Mouse (Mus musculus) neural tube, embryonic 14.5 days (tissue): ENCODE results near the gene Sp100. TPM values are rescaled to one million over a fixed set of nuclear protein-coding genes. Genes with fewer than 3 reads are reported as not detected.

Experiments
- ATAC-seq: fragments of 200-750 bp; cut with Nextera tagmentation; 2 replicates; pipeline ENCODE4 v1.8.0; 2017; ENCODE audit warnings: low read depth, mild to moderate bottlenecking, moderate TSS enrichment, moderate library complexity
- H3K27ac ChIP-seq: fragments of 300-500 bp; sonication (generic); 2 replicates; pipeline ENCODE4 v1.5.1; 2014; ENCODE audit warnings: low read depth, mild to moderate bottlenecking, control low read depth, low read length, moderate library complexity, mixed read lengths
- H3K27me3 ChIP-seq: fragments of 300-500 bp; sonication (generic); 2 replicates; pipeline ENCODE4 v1.6.1; 2014; ENCODE audit warnings: low read length; ENCODE audit not compliant: control insufficient read depth, insufficient read depth
- H3K36me3 ChIP-seq: fragments of 300-500 bp; sonication (generic); 2 replicates; pipeline ENCODE4 v1.6.1; 2014; ENCODE audit warnings: low read length, mixed read lengths; ENCODE audit not compliant: control insufficient read depth, insufficient read depth
- H3K4me1 ChIP-seq: fragments of 300-500 bp; sonication (generic); 2 replicates; pipeline ENCODE4 v1.6.1; 2014; ENCODE audit warnings: low read length; ENCODE audit not compliant: control insufficient read depth, insufficient read depth
- H3K4me2 ChIP-seq: fragments of 300-500 bp; sonication (generic); 2 replicates; pipeline ENCODE4 v1.6.1; 2014; ENCODE audit warnings: mild to moderate bottlenecking, low read depth, low read length, control low read depth
- H3K4me3 ChIP-seq: fragments of 300-500 bp; sonication (generic); 2 replicates; pipeline ENCODE4 v1.5.1; 2014; ENCODE audit warnings: low read depth, low read length, control low read depth, mixed read lengths
- H3K9ac ChIP-seq: fragments of 300-500 bp; sonication (generic); replicated peaks from 2 replicates; pipeline ENCODE4 v1.6.1; 2014; ENCODE audit warnings: low read depth, mild to moderate bottlenecking, control low read depth, low read length, mixed read lengths
- H3K9me3 ChIP-seq: fragments of 300-500 bp; sonication (generic); 2 replicates; pipeline ENCODE4 v1.6.1; 2016; ENCODE audit warnings: low read length; ENCODE audit not compliant: control insufficient read depth
- WGBS: fragments of 180-500 bp; shearing (Covaris S2); extraction: QIAGEN DNeasy Blood & Tissue Kit; methylation state at CpG from one replicate; pipeline ENCODE4 v1.1.7; 2014; 5-methylcytosine and 5-hydroxymethylcytosine counted together
- polyA plus RNA-seq: library from polyadenylated mRNA; unstranded; fragments of >200 nt; fragmentation: Nextera tagmentation; extraction: Ambion mirVana; gene quantifications from 2 replicates; pipeline ENCODE4 v1.2.1, GENCODE M21; 2014

The Sp100 gene
- polyA plus RNA-seq, 1 experiment from 2014 or later = not detected

DNA sequence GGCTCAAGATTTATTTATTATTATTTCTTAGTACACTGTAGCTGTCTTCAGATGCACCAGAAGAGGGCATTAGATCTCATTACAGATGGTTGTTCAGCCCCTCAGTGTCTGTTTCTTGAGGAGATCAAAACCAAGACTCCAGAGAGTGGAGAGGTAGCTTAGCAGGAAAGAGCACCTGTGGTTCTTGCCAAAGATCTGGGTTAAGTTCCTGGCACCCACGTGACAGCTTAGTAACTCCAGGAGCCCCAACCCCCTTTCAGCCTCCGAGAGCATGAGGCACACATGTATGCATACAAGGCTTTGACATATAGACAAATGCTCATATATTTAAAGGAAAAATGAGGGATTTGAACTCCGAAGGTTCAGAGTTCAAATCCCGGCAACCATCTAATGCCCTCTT lies 89.2 kb downstream of the Sp100 start:
- no peak for ATAC-seq
- WGBS = 97% methylated on average over 4 of the region's 4 CpGs

DNA sequence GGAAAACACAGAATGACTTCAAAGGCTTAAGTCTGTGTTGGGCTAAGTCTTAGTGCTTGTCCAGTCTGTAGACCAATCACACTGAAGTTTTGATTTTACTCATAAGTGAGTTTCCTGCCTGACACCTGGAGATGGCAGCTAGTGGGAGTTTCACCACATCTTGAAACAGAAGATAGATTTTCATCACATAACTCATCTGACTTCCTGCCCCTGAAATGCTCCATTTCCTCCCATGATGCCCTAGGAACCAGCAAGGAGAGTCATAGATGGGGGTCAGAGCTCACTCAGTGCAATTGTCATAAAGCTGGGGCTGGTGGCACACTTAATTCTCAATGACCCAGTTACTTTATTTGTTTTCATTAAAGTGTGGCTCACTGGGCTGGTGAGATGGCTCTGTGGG lies 90.0 kb downstream of the Sp100 start:
- H3K4me3 ChIP-seq = no peak overlapping the region
- H3K9ac ChIP-seq = no peak overlapping the region
- H3K27ac ChIP-seq = no peak overlapping the region
- no peaks in the 10 kb centered on the region for H3K4me1 ChIP-seq
- no peak overlapping the region for H3K4me2 ChIP-seq
- ATAC-seq = no peak
- no peaks in the 10 kb centered on the region for H3K9me3 ChIP-seq
- no peaks in the 10 kb centered on the region for H3K27me3 ChIP-seq
- no peaks in the 10 kb centered on the region for H3K36me3 ChIP-seq

More for the DNA sequence above, 89.2 kb downstream of the Sp100 start:
- Histone ChIP-seq H3K27ac (no peak overlapping the region), H3K4me3 (no peak overlapping the region), H3K4me1 (no peaks in the 10 kb centered on the region), H3K4me2 (no peak overlapping the region), H3K9me3 (no peaks in the 10 kb centered on the region), H3K9ac (no peak overlapping the region), H3K27me3 (no peaks in the 10 kb centered on the region), H3K36me3 (no peaks in the 10 kb centered on the region)

DNA sequence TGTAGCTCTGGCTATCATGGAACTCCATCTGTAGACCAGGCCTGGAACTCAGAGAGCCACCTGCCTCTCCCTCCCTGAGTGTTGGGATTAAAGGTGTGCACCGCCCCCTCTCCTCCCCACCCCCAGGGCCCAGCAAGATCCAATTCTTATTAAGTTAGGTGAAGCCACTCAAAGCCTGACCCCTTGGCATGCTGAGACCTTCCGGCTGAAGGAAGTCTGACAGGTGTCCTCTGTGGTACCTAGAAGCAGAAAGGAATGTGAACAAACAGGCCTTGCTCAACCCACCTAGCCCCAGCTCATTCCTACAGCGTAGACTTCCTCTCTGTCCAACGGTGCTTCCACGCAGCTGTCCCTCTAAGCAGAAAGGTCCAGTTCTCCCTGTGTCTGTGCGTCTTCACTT lies 91.1 kb downstream of the Sp100 start:
- no peaks in the 10 kb centered on the region for H3K36me3 ChIP-seq

DNA sequence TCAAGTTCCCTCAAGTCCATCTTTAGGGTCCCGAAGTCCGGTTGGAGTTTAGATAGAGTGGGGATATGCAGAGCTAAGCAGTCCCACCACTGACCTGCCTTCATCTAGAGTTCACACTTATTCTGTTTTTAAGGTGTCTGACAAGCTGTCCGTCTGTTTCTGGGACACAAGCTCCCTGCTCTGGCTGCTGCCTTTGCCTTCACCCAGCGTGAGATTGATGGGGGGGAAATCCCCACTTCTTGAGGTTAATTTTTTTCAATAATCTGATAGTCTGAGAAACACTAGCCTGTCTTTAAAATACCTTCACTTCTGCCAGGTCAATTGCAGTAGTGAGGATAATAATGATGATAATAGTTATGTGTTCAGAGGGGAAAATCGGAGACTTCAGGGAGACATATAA lies 92.5 kb downstream of the Sp100 start:
- Histone ChIP-seq H3K9me3 (no peaks in the 10 kb centered on the region), H3K27me3 (no peaks in the 10 kb centered on the region), H3K4me1 (no peaks in the 10 kb centered on the region), H3K4me2 (no peak overlapping the region), H3K9ac (no peak overlapping the region), H3K36me3 (no peaks in the 10 kb centered on the region), H3K4me3 (no peak overlapping the region), H3K27ac (no peak overlapping the region)
- no peak for ATAC-seq
- WGBS = 46% methylated on average over 5 of the region's 5 CpGs

More for the DNA sequence above, 91.1 kb downstream of the Sp100 start:
- no peaks in the 10 kb centered on the region for H3K27me3 ChIP-seq
- H3K4me1 ChIP-seq = no peaks in the 10 kb centered on the region
- H3K4me2 ChIP-seq = no peak overlapping the region
- ATAC-seq = no peak
- WGBS = 88% methylated on average over 6 of the region's 6 CpGs
- no peak overlapping the region for H3K27ac ChIP-seq
- H3K9ac ChIP-seq = no peak overlapping the region
- no peaks in the 10 kb centered on the region for H3K9me3 ChIP-seq
- H3K4me3 ChIP-seq = no peak overlapping the region

DNA sequence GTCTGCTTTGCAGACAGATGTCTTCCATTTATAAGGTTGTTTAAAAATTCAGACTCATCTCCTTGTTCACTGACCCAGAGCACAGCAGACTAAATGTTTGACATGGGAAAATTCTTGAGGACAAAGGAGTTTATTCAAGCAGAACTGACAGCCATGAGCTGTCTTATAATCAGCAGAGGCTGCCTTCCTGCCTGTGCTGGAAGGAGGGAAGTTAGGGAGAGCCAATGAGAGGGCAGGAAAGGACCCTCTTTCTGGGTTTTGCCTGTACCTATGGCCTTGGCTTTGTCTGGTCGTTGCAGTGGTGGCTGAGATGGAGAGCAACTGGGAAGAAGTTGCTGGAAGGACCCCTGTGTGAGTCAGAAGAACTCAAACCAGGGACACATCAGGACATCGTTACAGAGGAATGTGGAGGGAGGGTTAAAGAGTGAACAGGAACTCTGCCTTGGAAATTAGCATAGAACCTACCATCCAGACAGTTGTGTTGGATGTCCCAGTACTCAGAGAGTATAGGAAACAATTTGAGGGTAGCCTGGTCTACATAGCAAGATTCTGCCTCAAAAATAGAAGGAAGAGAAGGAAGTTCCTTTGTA lies 93.2 kb downstream of the Sp100 start:
- Histone ChIP-seq H3K36me3 (no peaks in the 10 kb centered on the region), H3K4me3 (no peak overlapping the region), H3K9me3 (no peaks in the 10 kb centered on the region), H3K27ac (no peak overlapping the region), H3K4me2 (no peak overlapping the region), H3K27me3 (no peaks in the 10 kb centered on the region), H3K4me1 (no peaks in the 10 kb centered on the region), H3K9ac (no peak overlapping the region)
- peak; percentile 56; the same call in 1 of the 2 replicates for ATAC-seq
- WGBS = 10% methylated on average over 2 of the region's 2 CpGs

DNA sequence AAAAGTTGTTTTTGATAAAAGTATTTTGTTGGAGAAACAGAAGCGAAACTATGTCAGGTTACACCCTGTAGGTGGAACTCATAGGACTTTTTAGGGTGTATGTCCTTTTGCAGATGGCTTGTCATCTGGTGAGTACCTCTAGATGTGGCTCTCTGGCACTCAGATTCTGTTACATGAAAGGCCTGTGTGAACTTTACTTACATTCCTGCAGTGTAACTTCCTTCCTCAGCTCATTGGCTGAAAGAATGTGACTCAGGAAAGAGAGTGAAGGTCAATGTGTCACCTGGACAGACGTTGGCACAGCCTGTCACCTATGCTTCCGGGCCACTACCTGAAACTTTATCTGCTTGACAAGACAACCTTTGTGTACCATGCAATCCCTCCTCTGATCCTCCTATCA lies 94.8 kb downstream of the Sp100 start:
- H3K9me3 ChIP-seq = no peaks in the 10 kb centered on the region
- H3K4me2 ChIP-seq = no peak overlapping the region
- WGBS = 93% methylated on average over 3 of the region's 3 CpGs
- ATAC-seq = no peak
- no peaks in the 10 kb centered on the region for H3K36me3 ChIP-seq
- H3K4me3 ChIP-seq = no peak overlapping the region
- H3K27me3 ChIP-seq = no peaks in the 10 kb centered on the region
- H3K4me1 ChIP-seq = no peaks in the 10 kb centered on the region
- no peak overlapping the region for H3K9ac ChIP-seq
- H3K27ac ChIP-seq = no peak overlapping the region

DNA sequence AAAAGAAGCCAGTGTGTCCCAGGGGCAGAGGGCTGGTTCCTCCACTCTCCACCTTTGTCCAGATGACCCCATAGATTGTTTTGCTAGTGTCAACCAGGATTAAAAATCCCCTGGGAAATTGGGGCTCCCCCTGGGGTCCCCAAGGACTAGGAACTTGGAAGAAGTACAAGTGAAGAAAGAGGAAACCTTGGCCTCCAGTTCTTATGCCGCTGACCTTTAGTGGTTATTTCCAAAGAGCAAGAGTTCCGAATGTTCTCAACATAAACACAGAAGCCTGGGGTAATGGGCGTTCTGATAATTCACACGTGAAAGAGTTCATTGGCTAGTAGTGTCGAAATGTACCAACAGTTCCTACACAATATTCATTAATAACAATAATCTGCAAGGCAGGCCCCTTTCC lies 96.7 kb downstream of the Sp100 start:
- Histone ChIP-seq H3K36me3 (no peaks in the 10 kb centered on the region), H3K9me3 (no peaks in the 10 kb centered on the region), H3K9ac (no peak overlapping the region), H3K27ac (no peak overlapping the region), H3K27me3 (no peaks in the 10 kb centered on the region), H3K4me2 (no peak overlapping the region), H3K4me1 (no peaks in the 10 kb centered on the region), H3K4me3 (no peak overlapping the region)
- no peak for ATAC-seq
- 90% methylated on average over 5 of the region's 5 CpGs for WGBS

DNA sequence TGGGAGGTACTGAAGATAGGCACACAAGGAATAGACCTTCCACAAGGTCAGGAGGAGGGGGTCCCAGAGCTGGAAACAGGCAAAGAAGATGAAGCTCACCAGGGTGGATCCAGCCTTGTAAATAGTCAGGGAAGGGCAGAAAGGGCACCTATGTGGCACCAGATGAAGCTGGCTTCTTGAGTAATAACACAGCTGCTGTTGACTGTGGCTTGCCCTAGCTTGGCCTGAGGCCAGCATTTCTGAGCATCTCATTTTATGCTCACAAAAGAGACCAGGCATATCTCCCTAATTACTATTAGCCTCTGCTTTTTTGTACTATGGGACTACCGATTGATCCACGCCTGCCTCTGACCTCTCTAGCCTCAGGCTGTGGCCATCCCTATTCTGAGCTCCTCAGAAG lies 100.0 kb downstream of the Sp100 start:
- no peaks in the 10 kb centered on the region for H3K9me3 ChIP-seq
- no peak for ATAC-seq
- no peak overlapping the region for H3K4me3 ChIP-seq
- no peaks in the 10 kb centered on the region for H3K4me1 ChIP-seq
- H3K27me3 ChIP-seq = no peaks in the 10 kb centered on the region
- H3K36me3 ChIP-seq = no peaks in the 10 kb centered on the region
- H3K27ac ChIP-seq = no peak overlapping the region
- H3K9ac ChIP-seq = no peak overlapping the region
- WGBS = 73% methylated on average over 2 of the region's 2 CpGs
- no peak overlapping the region for H3K4me2 ChIP-seq

DNA sequence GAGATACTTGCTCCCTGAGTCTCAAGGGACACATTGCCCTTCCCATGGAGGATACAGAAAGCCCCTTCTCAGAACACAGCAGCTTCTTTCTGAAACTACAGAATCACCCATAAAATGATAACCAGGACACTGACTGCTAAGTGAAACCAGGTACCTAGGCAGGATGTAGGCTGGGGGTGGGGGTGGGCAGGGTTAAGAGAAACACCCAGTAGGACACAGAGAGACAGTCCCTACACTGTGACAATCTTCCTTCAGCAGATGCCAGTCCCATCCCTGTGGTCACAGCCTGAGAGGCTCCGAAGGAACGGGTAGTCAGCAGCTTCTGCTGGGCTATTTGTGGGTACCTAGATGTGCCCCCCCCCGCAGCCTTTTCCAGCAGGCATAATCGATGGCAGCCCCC lies 100.9 kb downstream of the Sp100 start:
- H3K4me2 ChIP-seq = no peak overlapping the region
- ATAC-seq = no peak
- H3K4me3 ChIP-seq = no peak overlapping the region
- WGBS = 97% methylated on average over 4 of the region's 4 CpGs
- H3K4me1 ChIP-seq = no peaks in the 10 kb centered on the region
- no peaks in the 10 kb centered on the region for H3K27me3 ChIP-seq
- H3K9ac ChIP-seq = no peak overlapping the region
- H3K9me3 ChIP-seq = no peaks in the 10 kb centered on the region
- no peak overlapping the region for H3K27ac ChIP-seq
- H3K36me3 ChIP-seq = no peaks in the 10 kb centered on the region
